Mouse (Mus musculus): ENCODE data around the gene Slc6a20a. TPM values are rescaled to one million over a fixed set of nuclear protein-coding genes. Genes with fewer than 3 reads are reported as not detected.
A peak's percentile ranks its signal among the peaks of the same experiment; 100 is the strongest.
"Not testable (repeated sequence)": the region's sequence is repeated elsewhere in the genome, so short reads cannot be mapped to it uniquely, and the experiment has no call there.

Gene Slc6a20a
- total RNA-seq (2015; ENCODE audit: low replicate concordance): 34.3 and 35.2 TPM in 2 replicates
- total RNA-seq (2017; ENCODE audit: low replicate concordance): 39.0 TPM in 2 replicates

DNA sequence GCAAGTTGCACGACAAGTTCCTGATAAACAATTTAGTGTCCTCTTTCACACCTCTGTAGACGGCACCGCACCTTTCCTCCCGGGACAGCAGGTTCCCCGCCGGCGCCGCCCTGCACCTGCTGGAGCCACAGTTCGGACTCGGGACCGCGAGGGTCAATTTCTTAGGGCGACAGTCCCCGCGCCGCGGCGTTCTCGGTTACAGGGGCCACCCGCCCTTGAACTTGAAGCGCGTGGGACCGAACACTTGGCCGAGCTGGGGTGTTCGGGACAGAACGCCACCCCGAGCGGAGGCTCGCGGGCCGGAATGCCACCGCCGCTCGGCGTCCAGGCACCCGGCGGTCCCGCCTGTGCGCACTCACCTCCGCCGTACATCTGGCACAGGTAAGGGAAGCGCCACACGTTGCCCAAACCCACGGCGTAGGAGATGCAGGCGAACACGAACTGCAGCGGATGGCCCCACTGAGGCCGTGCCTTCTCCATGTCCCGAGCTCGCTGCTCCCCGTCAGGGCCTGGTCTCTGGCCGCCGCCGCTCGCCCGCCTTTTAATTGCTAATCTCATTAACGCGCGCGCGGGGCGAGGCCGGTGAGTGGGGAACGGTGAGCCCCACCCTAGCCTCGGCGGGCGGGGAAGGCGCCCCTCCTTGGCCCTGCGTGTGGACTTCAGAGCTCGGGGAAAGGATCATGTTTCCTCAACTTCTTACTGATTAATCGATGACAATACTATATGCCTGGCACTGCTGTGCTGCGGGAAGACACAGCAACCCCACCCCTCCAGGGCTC lies at the start of gene Slc6a20a, which contains the start of gene Ccr9:
Gene Slc6a20a, minus strand, starts transcription at position 559 of the 779 bp plus-strand sequence.
Gene Ccr9, plus strand, starts transcription at position 113 of the 779 bp plus-strand sequence.
- ATAC-seq (replicated peaks; ENCODE audit: low FRiP score, poor library complexity, severe bottlenecking): peak; percentile 89

DNA sequence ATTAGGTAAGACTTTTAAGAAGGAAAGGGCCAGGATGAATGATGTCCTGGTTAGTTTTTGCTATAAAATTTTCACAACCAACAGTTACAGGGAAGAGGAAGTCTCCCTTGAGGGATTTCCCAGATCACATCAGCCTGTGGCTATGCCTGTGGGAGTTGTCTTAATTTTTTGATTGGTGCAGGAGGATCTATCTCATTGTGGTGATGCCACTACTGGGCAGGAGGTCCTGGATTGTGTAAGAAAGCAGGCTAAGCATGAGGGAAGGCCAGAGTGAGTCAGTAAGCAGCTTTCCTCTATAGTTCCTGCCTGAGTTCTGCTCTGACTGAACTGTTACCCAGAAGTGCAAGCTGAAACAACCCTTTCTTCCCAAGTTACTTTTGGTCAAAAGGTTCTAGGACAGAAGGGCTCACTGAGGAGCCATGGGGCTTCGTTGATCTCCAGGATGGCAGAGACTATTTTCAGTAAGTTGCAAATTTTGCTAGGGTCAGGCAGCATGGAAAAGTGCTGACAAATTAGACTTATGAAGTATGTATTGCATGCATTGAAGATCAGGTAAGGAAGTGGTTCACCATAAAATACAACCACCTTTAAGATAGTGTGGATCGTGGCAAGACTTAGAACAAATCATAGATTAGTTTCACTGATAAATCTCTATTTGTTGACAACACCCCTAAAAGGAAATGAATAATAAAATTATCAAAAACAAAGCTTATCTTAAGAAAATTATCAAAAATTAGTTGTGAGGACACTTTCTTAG lies 44.2 kb upstream of the Slc6a20a start:
- no peak for ATAC-seq (replicated peaks; ENCODE audit: low FRiP score, poor library complexity, severe bottlenecking)

DNA sequence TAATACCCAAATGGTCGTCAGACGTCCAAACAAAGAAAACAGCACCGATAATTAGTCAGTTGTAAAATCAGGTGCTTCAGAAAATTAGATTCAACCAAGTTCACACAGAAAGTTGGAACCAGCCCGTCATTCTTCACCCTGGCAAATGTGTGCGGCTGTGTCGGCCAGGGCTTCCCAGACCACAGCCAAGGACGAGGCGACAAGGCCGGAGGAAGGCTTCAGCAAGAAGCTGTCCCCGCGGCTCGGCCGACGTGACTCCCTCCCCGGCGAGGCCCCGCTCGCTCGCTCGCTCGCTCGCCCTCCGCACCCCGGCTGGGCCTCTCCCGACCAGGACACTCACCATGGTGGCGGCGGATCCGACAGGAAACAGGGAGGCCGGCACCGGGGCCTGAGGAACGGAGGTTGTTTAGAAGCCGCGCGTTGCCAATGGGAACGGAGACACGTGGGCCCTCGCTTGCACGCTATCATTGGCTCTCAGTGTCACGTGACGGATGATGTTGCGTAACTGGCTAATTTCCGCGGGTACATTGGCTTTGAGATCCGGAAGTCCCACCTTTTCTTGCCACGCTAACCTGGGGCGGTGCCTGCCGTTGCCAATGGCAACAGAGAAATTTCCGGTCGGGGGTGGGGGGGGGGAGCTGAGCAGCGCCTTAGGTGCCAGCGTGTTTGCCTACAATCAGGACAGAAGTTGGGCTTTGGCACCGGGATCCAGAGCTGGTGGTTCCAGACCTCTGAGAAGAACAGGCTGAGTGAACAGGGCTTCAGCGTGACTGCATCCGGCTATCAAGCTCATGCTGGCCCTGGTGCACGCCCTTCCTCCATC lies 38.7 kb upstream of the Slc6a20a start, which contains the start of gene Lztfl1:
Gene Lztfl1, minus strand, starts transcription at position 512 of the 823 bp plus-strand sequence.
- peak; percentile 99 for ATAC-seq (replicated peaks; ENCODE audit: low FRiP score, poor library complexity, severe bottlenecking)

DNA sequence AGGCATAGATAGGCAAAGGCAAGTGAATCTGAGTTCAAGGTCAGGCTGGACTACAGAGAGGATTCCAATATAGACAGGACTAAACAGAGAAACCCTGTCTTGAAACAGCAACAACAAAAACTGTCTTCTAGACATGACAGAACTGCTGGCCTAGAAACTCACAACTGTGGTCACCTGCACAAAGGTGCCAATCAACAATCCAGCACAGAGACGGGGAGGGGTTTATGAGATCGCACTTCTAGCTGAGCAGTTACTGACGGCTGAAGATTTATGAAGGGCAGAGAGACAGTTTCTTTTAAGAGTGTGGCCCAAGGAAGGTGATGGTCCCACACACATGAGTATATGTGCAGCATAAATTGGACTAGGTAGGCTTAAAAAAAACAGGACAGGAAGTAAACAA lies 37.6 kb upstream of the Slc6a20a start:
- no peak for ATAC-seq (replicated peaks; ENCODE audit: low FRiP score, poor library complexity, severe bottlenecking)

DNA sequence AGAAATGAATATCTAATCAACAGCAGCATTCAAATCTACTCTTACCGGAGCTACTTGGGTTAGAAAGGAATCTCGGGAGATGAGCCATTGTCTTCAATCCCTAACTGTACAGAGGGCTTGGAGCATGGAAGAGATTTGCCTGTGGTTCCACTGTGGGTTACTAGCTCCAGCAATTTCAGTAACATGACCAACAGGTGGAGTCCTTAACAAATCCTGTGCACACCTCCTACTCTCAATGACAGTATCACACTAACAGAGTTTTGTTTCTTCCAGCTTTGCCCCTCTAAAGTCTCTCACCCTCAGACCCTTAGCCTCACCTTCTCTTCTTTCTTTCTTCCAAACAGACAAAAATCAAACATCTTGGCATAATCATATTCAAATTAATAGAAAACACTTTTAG lies 34.4 kb upstream of the Slc6a20a start:
- no peak for ATAC-seq (replicated peaks; ENCODE audit: low FRiP score, poor library complexity, severe bottlenecking)

DNA sequence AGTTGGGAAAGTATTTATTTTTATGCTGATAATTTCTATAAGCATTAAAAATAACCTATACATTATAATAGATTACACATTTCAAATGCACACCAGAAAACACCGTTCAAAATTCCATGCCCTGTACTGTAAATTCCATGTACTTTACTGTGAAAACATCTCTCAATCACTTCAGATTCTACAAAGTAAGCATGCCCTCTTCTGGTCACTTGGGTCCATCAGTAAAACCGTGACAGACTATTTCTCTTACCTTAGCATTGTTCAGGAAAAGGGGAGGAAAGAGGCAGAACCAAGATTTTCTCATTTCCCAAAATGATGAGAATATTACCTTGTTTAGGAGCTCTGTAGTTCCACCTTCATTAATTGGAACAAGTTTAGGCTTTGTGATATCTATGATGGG lies 30.5 kb upstream of the Slc6a20a start:
- 0 out of 2 replicates have a peak, but pooled peaks have one; percentile 57 for ATAC-seq (replicated peaks; ENCODE audit: low FRiP score, poor library complexity, severe bottlenecking)

DNA sequence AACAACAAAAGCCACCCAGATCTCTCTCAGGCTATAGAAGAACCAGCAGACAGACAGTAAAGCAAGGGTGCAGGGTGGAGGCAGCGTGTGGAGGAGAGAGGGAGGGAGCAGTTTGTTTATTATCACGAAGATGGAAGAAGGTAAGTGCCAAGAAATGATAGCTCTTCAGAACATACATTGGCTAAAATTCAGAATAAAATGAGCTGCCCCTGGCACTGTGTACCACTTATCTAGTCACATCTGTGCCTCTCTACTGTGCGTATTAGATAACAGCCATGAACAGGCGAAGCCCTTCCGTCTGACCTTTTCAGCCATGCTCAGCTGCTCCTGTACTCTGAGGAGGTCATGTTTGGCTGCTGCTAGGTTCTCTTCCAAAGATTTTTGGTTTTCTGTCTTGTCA lies 23.1 kb upstream of the Slc6a20a start:
- peak; percentile 94 for ATAC-seq (replicated peaks; ENCODE audit: low FRiP score, poor library complexity, severe bottlenecking)

DNA sequence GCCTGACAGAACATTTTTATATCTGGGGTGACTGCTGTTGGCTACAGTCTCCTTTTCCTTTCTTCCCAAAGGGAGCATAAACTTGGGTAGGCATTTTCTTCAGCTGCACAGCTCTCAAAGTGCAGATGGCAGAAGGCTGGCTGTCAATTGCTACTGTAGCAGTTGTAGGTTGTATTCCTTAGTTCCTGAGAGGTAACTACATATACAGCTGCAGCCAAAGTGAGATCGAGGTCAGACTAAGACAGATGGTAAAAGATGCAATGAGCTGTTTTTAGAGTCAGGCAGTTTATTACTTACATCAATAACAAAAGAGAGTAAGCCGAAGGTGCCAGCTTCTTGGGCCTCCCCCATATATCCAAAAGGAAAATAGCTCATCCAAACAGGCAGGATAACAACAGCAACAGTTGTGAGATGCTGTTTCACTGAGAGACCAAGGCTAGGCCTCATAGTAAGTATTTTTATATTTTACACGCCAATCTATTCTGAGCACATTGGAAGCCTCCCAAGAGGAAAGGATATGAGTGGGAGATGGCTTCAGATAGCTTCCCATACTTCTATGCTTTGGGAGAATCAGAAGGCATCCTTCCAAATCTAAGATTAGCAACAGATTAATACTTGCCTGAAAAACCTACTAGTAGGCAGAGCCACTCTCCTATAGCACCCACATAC lies 17.1 kb upstream of the Slc6a20a start:
- no peak for ATAC-seq (replicated peaks; ENCODE audit: low FRiP score, poor library complexity, severe bottlenecking)

DNA sequence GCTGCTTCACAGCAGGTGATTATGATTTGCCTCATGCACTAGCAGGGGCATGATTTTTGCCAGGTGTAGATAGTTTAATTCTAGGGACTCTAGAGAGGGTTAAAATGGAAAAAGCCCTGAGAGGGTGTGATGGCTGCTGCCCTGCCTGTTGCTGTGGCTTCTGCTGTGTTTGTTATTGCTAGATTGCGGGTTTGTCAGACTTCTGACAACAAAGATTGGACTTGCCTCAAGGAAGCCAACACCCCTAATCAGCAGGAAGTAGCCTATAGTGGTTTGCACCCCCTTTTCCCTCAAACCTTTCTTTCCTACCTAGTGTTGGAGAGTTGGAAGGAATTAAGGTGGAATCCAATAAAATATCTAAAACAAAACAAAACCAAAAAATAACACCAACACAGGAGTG lies 9.5 kb upstream of the Slc6a20a start:
- ATAC-seq (replicated peaks; ENCODE audit: low FRiP score, poor library complexity, severe bottlenecking): no peak

DNA sequence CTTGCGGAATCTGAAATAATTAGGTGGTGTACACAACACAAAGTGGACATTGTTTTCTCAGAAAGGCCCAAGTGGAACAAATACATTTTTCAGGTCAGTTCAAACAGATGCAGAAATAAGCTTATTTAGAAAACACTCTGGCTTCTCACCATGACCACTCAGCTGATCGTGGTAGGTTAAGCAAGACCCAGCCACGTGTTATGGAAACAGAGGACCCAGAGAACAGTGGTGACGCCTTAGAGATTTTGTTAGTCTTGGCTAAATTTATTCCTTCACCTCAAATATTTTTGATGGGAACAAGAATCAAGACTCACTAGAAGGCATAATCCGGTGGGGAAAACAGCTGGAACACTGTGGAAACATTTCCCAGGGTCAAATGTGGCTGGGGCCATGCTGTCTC lies 7.5 kb upstream of the Slc6a20a start:
- ATAC-seq (replicated peaks; ENCODE audit: low FRiP score, poor library complexity, severe bottlenecking): no peak

DNA sequence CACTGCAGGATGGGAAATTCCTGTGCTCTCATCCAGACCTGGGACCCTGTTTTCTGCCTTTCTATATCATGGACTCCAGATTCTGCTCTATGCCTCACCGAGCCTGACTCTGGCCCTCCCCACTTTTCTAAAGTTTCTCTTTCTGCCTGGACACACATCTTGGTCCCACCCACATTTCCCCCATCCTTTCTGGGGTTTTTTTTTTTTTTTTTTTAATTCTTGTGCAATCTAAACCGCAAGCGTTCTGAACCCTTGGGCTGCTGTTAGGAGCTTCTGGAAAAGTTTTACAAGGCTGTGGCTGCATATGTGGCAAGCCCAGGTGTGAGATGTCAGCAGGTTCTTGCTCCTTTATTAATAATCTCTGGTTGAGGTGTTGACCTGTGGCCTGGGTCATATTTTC lies 5.0 kb upstream of the Slc6a20a start:
- no peak for ATAC-seq (replicated peaks; ENCODE audit: low FRiP score, poor library complexity, severe bottlenecking)

DNA sequence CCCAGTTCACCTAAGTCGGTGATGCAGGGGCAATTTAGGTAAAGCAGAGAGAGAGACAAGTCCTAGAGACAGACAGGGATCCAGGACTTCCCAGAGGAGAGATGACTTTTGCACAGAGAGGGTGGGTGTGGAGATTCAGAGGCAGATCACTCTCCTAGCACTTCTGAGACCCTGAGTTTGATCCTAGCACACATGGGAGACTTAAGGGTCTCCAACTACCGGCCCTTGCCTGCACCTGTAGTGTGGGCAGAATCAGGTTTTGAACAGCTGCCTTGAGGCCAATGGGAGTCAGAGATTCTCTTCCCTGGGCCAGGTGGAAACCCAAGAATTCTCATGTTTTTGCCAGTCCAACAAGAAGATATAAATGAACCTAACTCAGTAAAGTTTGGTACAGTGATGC lies 513 bp upstream of the Slc6a20a start:
- ATAC-seq (replicated peaks; ENCODE audit: low FRiP score, poor library complexity, severe bottlenecking): no peak; the same call in 1 of the 2 replicates

DNA sequence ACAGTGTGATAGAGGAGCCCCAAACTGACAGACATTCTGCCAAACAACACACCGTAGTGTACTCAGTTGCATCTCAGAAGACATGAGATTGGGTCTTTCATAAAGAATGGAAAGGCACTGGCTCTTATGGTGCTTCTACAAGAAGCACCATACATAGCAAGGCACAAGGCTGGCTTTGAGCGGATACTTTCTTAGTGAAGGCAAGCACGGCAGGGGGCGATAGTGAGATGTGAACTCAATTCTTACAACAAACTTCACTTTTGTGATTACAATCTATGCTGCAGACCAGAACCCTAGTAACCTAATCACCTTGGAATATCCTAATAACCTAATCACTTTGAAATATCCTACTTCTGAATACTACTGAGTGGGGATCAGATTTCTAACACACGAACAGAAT lies 13.0 kb downstream of the Slc6a20a start:
- ATAC-seq (replicated peaks; ENCODE audit: low FRiP score, poor library complexity, severe bottlenecking): peak; percentile 62; the same call in 1 of the 2 replicates

DNA sequence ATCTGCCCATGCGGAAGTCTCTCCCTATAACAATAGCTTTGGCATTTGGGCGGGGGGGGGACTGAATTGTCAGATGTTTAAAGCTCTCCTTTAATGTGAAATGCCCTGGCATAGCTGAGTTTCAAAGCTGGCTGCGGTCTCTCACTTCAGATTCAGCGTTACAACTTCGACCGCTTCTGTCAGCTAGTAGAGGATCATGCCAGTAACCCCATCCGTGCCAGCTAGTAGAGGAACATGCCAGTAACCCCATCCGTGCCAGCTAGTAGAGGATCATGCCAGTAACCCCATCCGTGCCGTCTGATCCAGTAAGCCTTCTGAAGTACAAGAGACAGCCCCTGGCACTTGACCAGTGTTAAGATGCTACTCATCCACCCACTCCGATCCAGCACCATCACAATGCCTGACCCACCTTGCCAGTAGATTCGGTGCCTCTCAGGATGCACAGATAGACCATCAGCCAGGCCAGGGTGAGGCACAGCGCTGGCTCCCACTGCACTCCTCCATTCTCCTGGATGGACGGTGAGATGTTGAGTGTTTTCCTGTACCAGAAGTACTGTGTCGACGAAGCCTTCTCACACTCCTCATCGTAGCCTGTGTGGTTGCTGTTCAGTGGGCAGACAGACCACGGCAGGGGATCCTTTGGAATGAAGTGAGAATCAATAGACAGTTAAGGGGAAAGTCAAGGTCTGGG lies 18.6 kb downstream of the Slc6a20a start:
- ATAC-seq (replicated peaks; ENCODE audit: low FRiP score, poor library complexity, severe bottlenecking): not testable (repeated sequence)

DNA sequence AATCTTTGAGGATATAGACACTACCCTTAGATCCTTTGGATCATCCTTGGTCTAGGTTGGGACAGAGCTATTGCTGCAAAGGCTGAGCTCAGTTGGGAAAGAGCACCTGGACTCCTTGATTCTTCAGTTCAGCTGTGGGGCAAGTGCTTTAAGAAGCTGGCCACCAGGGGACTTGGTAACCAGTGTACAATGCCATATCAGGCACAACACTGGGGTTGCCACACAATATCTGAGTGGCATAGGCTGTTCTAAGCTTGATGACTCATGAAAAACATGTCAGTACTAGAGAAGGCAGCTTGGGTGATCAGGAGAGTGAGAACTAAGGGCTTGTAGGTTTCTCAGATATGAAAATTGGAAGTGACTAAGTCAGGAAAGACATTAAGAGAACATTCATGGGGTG lies 19.7 kb downstream of the Slc6a20a start:
- ATAC-seq (replicated peaks; ENCODE audit: low FRiP score, poor library complexity, severe bottlenecking): no peak

DNA sequence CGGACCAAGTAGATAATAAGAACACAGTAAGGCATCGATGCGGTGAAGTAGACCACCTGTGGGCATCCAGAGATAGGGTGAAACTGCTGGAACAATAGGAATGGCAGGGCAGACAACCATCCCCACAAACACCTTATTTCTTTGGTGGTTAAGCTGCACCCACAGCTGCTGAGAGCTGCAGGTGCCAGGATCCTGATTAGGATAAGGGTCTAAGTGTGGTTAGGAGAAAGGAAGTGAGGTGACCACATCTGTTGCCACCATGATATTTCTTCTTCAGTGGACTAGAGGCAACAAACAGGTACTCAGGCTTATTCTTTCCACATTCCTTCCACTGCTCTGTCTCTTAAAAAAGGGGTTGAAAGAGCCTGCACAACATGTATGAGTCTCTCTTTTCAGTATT lies 21.2 kb downstream of the Slc6a20a start:
- ATAC-seq (replicated peaks; ENCODE audit: low FRiP score, poor library complexity, severe bottlenecking): no peak

DNA sequence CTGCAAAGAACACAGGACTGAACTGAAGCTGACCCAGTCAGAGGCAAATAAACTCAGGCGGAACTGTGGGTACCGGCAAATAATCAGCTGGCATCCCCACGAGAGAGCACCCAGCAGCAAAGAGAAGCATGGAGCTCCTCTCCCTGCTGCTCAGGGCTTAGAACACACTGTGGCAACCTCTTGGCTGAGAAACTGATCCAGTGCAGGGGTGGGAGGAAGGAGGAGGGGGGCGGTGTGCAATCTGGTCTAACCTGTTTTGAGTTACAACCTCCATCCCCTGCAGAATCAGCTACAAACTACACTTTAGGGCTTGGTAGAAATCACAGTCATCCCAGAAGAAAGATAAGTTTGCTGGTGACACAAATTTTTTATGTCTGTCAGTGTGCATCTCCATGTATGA lies 27.3 kb downstream of the Slc6a20a start:
- no peak for ATAC-seq (replicated peaks; ENCODE audit: low FRiP score, poor library complexity, severe bottlenecking)

DNA sequence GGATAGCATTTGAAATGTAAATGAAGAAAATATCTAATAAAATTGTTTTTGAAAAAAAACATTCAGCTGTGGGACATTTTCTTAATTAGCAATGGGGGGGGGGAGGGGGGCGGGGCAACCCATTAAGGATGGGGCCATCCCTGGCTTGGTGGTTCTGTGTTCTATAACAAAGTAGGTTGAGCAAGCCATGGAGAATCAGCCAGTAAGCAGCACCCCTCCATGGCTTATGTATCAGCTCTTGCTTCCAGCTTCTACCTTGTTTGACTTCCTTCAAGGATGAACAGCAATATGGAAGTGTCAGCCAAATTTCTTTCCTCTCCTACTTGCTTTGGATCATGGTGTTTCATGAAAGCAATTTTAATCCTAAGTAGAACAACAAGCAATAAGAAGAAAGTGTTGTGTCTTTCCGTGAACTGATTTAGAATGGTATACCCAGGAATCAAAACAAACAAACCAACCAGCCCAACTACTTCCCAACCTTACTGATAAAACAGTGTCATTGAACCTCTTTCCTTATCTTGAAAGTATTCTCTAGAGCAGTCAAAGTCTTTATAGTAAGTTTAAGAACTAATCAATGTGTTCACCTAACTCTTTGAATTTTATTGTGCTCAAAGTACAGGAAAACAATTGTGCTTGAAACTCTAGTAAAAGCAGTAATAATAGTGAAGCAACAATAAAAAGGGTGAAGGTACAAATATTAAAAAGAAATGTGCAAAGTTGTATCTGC lies 28.7 kb downstream of the Slc6a20a start:
- no peak for ATAC-seq (replicated peaks; ENCODE audit: low FRiP score, poor library complexity, severe bottlenecking)
